Mouse (Mus musculus): ENCODE measurements around the gene Fmn2. TPM values are rescaled to one million over a fixed set of nuclear protein-coding genes. Genes with fewer than 3 reads are reported as not detected.

The Fmn2 gene
- polyA plus RNA-seq (2015; fragmentation: Illumina TruSeq; extraction: RNeasy Lipid Tissue Mini Kit (QIAGEN cat#74804); ENCODE audit: low read depth, low replicate concordance): 28.1 TPM

GRCm38 (mm10) chr1:174501661-174502030 is at the start of gene Fmn2:
Fmn2 (plus strand) TSS chr1:174501825.

Other genes with a start within 250 kb of the Fmn2 start
- not detected for gene Olfr419, start 249.8 kb upstream of the Fmn2 start, polyA plus RNA-seq (2015; fragmentation: Illumina TruSeq; extraction: RNeasy Lipid Tissue Mini Kit (QIAGEN cat#74804); ENCODE audit: low read depth, low replicate concordance)
- gene Mptx1, start 171.3 kb upstream of the Fmn2 start, polyA plus RNA-seq (2015; fragmentation: Illumina TruSeq; extraction: RNeasy Lipid Tissue Mini Kit (QIAGEN cat#74804); ENCODE audit: low read depth, low replicate concordance): not detected
- not detected for gene Olfr417, start 136.7 kb upstream of the Fmn2 start, polyA plus RNA-seq (2015; fragmentation: Illumina TruSeq; extraction: RNeasy Lipid Tissue Mini Kit (QIAGEN cat#74804); ENCODE audit: low read depth, low replicate concordance)
- gene Olfr248, start 110.8 kb upstream of the Fmn2 start, polyA plus RNA-seq (2015; fragmentation: Illumina TruSeq; extraction: RNeasy Lipid Tissue Mini Kit (QIAGEN cat#74804); ENCODE audit: low read depth, low replicate concordance): not detected
- not detected for gene Olfr414, start 77.8 kb upstream of the Fmn2 start, polyA plus RNA-seq (2015; fragmentation: Illumina TruSeq; extraction: RNeasy Lipid Tissue Mini Kit (QIAGEN cat#74804); ENCODE audit: low read depth, low replicate concordance)
- not detected for gene Olfr220, start 59.7 kb upstream of the Fmn2 start, polyA plus RNA-seq (2015; fragmentation: Illumina TruSeq; extraction: RNeasy Lipid Tissue Mini Kit (QIAGEN cat#74804); ENCODE audit: low read depth, low replicate concordance)